8 mouse cellular contexts compared by ENCODE assay signal in genomic region chr12:35995799-35996198, GRCm38 (mm10). TPM values are rescaled to one million over a fixed set of nuclear protein-coding genes. Genes with fewer than 3 reads are reported as not detected.
A peak's percentile ranks its signal among the peaks of the same experiment; 100 is the strongest.
DNase-seq lines count a peak whose midpoint lies in the region; ATAC-seq lines count a peak whose summit lies in the region.

No protein-coding gene starts in this region.

- no peak overlapping the region for H3K27ac ChIP-seq in hindbrain, embryonic 14.5 days

- H3K36me3 ChIP-seq in hindbrain, embryonic 14.5 days (replicated peaks; ENCODE audit: control insufficient read depth, insufficient read depth) = no peaks in the 10 kb centered on the region

- no peak overlapping the region for H3K9ac ChIP-seq in hindbrain, embryonic 14.5 days

- H3K4me3 ChIP-seq in hindbrain, embryonic 14.5 days (replicated peaks; ENCODE audit: low read length) = no peak overlapping the region

- H3K9me3 ChIP-seq in hindbrain, embryonic 14.5 days (ENCODE audit: control insufficient read depth, low read length) = no peaks in the 10 kb centered on the region

- ATAC-seq in hindbrain, embryonic 14.5 days (ENCODE audit: low FRiP score) = 0 out of 2 replicates have a peak, but pooled peaks have one; percentile 36
- ATAC-seq in monocyte, adult 5-6 weeks (replicated peaks; ENCODE audit: insufficient number of reproducible peaks, low FRiP score, low TSS enrichment, poor library complexity, severe bottlenecking) = peak; percentile 46

- intact Hi-C loops in heart, postnatal 36 days (cut with DNase I) = loop anchor here (5.0 kb wide), 1 partner anchor 98 kb away; no protein-coding TSS in a partner anchor

- H3K27me3 ChIP-seq in hindbrain, embryonic 14.5 days (ENCODE audit: control insufficient read depth, insufficient read depth, low read length) = no peaks in the 10 kb centered on the region

- no peak overlapping the region for H3K4me2 ChIP-seq in hindbrain, embryonic 14.5 days (replicated peaks)

- peak; percentile 13 to 37 for DNase-seq in heart, adult 9 months (ENCODE audit: low spot score in 2 of 2)
- DNase-seq in heart, postnatal 36 days = no peak
- DNase-seq in thymus, postnatal 0 days (ENCODE audit: low spot score) = peak; percentile 26
- DNase-seq in thymus, postnatal 25 days = no peak
- DNase-seq in cerebellum, postnatal 14 days = peak; percentile 46 to 47
- DNase-seq in hindbrain, embryonic 14.5 days (ENCODE audit: low spot score) = peak; percentile 72
- no peak for DNase-seq in right cerebral cortex, postnatal 25 days

- WGBS in hindbrain, embryonic 14.5 days = 27% methylated on average over 5 of the region's 5 CpGs

- peaks cover 16% of the 10 kb centered on the region; the same call in 1 of the 2 replicates for H3K4me1 ChIP-seq in hindbrain, embryonic 14.5 days (replicated peaks; ENCODE audit: control insufficient read depth, insufficient read depth, low read length)

RNA-seq across cellular contexts. Expression of gene Agr2, which starts 3.1 kb away (rescaled TPM):
- total RNA-seq in heart, postnatal 36 days (2021) = not detected
- polyA plus RNA-seq in thymus, postnatal 0 days (2015; fragmentation: Nextera tagmentation; extraction: Ambion mirVana) = 8.7 and 12.5 TPM in 2 replicates
- not detected in 2 replicates for polyA plus RNA-seq in hindbrain, embryonic 14.5 days (2014; fragmentation: Nextera tagmentation; extraction: Ambion mirVana)
- not detected in 3 replicates for total RNA-seq in monocyte, adult 5-6 weeks (2017)

RNA-seq across cellular contexts. Expression of gene Tspan13, which starts 46.5 kb away (rescaled TPM):
- 10 to 100 TPM; 47.2 to 57.1 TPM for total RNA-seq in heart, postnatal 36 days (2021)
- 213 and 218 TPM in 2 replicates for polyA plus RNA-seq in thymus, postnatal 0 days (2015; fragmentation: Nextera tagmentation; extraction: Ambion mirVana)
- 348 and 382 TPM in 2 replicates for polyA plus RNA-seq in hindbrain, embryonic 14.5 days (2014; fragmentation: Nextera tagmentation; extraction: Ambion mirVana)
- 116 to 146 TPM (median 118 TPM) in 3 replicates for total RNA-seq in monocyte, adult 5-6 weeks (2017)

Comparison
In these comparisons a context has a peak if more than half of its experiments do, and no peak if none do; other contexts are left out.
1. DNase-seq: peak in heart, adult 9 months (2 of 2), thymus, postnatal 0 days (single experiment), cerebellum, postnatal 14 days (2 of 2) and hindbrain, embryonic 14.5 days (single experiment); none in heart, postnatal 36 days (0 of 2), thymus, postnatal 25 days (single experiment) and right cerebral cortex, postnatal 25 days (single experiment).